Mouse (Mus musculus): Measurements from ENCODE around the gene Slc6a3.

Gene Slc6a3

DNA sequence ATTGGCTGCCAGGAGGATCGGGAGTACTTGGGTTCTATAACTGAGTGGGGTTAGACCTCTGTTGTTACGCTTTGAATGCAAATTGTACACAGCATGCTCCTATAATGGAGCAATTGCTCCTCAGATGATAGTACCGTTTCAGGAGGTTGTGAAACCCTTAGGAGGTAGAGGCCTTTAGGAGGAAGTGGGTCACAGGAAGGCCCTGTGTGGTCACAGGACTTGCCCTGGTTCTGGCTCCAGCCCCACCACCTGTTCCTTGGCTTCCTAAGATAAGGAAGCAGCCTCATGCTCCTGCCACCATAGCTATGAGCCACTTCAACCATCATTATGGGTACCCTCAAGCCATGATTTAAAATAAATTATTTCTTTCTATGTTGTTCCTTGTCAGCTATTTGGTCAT, 54.9 kb downstream of the Slc6a3 start:
- no peak for DNase-seq (ENCODE audit: low read depth, low spot score)

DNA sequence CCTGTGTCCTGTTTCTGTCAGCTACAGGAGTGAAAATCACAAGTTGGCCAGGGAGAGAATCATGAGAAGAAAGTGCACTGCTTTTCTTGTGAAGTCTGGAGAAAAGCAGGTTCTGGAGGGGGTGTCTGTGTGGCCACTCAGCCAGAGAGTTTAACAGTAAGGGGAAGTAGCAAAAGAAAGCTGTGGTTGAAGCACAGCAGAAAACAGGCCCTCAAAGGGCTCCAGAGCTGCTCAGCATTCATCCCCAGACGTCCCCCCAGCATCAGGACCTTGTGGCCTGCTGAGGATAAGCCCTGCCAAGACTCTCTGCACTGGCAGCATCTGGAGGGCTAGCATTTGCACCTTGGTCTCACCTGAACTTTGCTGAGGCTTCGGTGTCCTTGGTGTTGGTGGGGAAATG, 56.0 kb downstream of the Slc6a3 start:
- no peak for DNase-seq (ENCODE audit: low read depth, low spot score)

GRCm38 (mm10) chr13:73596276-73596675, 59.7 kb downstream of the Slc6a3 start:
- DNase-seq (ENCODE audit: low read depth, low spot score): no peak

DNA sequence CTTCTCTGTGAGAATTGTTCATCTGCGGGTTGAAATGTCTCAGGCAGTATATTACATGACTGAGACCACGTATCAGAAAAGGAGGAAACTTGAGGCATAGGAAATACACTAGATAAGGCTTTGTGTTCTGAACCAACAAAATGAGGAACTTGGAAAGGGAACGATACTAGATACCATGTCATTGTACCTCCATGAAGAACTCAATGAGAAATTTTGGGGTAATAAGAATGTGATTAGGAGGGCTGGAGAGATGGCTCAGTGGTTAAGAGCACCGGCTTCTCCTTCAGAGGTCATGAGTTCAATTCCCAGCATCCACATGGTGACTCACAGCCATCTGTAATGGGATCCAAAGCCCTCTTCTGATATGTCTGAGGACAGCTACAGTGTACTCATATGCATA, 63.7 kb downstream of the Slc6a3 start:
- no peak for DNase-seq (ENCODE audit: low read depth, low spot score)

DNA sequence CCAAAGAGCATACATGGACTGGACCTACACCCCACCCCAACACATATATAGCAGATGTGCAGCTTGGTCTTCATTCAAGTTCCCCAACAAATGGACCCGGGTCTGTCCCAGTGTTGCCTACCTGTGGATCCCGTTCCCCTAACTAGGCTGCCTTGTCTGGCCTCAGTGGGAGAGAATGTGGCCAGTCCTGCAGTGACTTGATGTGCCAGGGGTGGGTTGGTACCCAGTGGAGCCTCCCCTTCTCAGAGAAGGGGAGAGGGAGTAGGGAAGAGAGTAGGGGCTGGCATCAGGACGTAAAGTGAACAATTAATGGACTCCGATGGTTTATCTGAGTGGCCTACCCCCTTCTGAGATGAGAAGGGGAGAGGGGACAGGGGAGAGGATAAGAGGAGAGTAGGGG, 66.5 kb downstream of the Slc6a3 start:
- DNase-seq (ENCODE audit: low read depth, low spot score): peak; percentile 5

DNA sequence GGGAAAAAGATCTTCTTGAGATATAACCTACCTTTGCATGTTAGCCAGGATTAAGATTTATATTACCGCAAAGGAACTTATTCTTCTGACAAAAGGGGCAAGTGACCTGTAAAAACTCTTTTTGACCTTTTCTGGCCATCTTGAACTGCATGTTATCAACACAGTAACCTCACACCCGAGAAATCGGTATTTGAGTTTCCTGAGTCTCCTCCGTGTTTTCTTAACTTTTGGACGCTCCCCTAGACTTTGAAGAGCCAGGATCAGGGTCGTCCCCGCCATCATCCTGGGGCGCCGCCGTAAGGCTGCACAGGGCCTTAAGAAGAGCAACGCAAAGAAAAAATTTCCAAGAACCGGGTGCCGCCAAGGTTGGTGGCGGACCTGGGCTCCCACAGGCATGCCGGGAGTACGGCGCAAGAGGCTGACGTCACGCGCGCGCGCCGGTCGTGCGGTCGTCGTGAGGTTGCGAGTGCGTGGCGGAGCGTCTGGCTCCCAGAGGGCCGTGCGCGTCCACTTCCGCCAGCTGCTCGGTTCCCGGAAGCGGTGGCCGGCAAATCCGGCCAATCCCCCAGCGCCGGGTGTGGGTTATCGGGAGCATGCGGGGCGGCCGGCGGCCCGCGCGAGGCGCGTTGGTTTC, 67.1 kb downstream of the Slc6a3 start, which contains the start of gene Clptm1l:
Gene Clptm1l, plus strand, starts transcription at position 485 of the 634 bp plus-strand sequence.
- DNase-seq (ENCODE audit: low read depth, low spot score): peak; percentile 90

- DNase-seq (ENCODE audit: low read depth, low spot score): peak; percentile 29
Measured at GRCm38 (mm10) chr13:73604156-73604957, 67.8 kb downstream of the Slc6a3 start.

- no peak for DNase-seq (ENCODE audit: low read depth, low spot score)
Measured at GRCm38 (mm10) chr13:73618406-73618805, 81.9 kb downstream of the Slc6a3 start.

GRCm38 (mm10) chr13:73620637-73621036, 84.1 kb downstream of the Slc6a3 start:
- peak; percentile 60 for DNase-seq (ENCODE audit: low read depth, low spot score)

GRCm38 (mm10) chr13:73626410-73626744, 89.8 kb downstream of the Slc6a3 start:
- no peak for DNase-seq (ENCODE audit: low read depth, low spot score)

GRCm38 (mm10) chr13:73626745-73627549, 90.4 kb downstream of the Slc6a3 start, which contains the start of gene Tert:
Gene Tert, plus strand, starts transcription at chr13:73626911.
- peak; percentile 25 for DNase-seq (ENCODE audit: low read depth, low spot score)

Data from 3T3-L1 (cell line).